Mouse (Mus musculus) layer of hippocampus, adult 9-10 months (tissue): ENCODE data around the gene Krt80.
"Not testable (repeated sequence)": the region's sequence is repeated elsewhere in the genome, so short reads cannot be mapped to it uniquely, and the experiment has no call there.

Source experiments
- DNase-seq: peaks from one replicate; pipeline ENCODE4 v3.0.0; 2022; ENCODE audit warnings: low spot score

Gene Krt80

GRCm38 (mm10) chr15:101341797-101342515 lies 28.0 kb downstream of the Krt80 start:
- no peak for DNase-seq

- peak; percentile 84 for DNase-seq
These were observed 30.4 kb downstream of the Krt80 start for GRCm38 (mm10) chr15:101339537-101339936.

DNA sequence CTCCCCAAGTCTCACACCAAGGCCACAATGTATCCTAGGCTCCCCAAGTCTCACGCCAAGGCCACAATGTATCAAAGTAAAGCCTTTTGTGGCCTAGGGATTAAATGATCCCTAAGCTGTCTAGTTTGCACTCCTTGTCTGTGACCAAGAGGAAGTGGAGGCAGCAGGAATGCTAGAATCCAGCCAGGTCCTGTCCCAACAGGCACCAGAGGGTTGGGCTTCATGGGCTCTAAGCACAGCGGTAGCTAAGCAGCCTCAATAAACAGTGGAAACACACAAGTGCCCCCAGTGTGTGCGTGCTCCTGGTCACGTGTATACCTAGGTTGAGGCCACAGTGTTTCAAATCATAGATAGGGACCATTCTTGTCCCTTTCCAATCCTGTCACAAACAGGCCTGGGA lies 31.6 kb downstream of the Krt80 start:
- no peak for DNase-seq

DNA sequence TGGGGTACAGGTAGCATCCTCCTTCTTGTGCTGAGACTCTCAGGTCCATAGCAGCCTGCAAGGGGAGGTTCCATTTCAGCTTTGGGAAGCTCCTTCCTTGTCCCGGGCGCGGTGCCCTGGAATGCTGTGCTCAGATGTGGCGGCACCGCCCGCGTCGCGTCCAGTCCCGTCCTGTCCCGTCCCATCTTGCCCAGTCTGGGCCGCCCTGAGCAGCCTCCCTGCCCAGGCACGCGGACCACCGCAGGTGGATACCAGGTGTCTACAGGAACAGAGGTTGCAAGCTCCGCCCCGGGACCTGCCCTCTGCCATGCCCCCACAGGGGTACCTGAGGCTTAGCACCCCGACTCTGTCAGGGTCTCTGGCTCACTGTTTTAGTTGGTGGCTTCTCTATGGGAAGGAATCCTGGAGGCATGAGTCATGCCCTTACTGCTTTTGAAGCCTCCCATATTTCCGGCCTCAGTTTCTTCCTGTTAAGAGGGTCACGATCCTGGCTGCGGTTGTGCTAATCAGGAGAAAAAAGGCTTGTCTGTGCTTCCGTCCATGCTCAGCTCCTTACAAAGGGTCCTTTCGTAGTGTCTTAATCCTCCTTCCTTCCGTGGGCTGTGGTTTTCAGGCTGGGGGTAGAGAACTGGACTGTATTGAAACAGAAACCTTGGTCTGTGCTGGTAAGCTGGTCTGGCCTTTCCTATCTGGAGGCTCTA lies 33.3 kb downstream of the Krt80 start:
- no peak for DNase-seq

- no peak for DNase-seq
These were observed 36.3 kb downstream of the Krt80 start for GRCm38 (mm10) chr15:101333648-101334047.

- no peak for DNase-seq
These were observed 36.8 kb downstream of the Krt80 start for GRCm38 (mm10) chr15:101333165-101333564.

- no peak for DNase-seq
These were observed 37.6 kb downstream of the Krt80 start for GRCm38 (mm10) chr15:101332370-101332769.

GRCm38 (mm10) chr15:101331090-101331489 lies 38.9 kb downstream of the Krt80 start:
- DNase-seq, result no peak

DNA sequence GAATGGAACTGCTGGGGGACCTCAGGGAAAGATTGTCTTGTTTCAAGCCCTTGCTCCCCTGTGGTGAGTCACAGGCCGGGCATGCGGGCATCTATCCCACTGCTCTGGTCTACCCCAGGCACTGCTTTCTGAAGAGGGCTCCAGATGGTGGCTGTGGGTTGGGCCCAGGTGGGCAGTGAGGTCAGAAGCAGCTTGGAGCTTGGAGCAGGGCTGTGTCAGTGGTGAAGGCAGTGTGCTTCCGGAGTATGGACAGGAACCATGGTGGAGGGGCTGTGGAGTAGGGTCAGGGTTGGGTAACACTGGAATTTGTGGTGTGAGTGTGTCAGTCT lies 40.4 kb downstream of the Krt80 start:
- no peak for DNase-seq

- DNase-seq, result no peak
These were observed 40.9 kb downstream of the Krt80 start for GRCm38 (mm10) chr15:101328876-101329563.

DNA sequence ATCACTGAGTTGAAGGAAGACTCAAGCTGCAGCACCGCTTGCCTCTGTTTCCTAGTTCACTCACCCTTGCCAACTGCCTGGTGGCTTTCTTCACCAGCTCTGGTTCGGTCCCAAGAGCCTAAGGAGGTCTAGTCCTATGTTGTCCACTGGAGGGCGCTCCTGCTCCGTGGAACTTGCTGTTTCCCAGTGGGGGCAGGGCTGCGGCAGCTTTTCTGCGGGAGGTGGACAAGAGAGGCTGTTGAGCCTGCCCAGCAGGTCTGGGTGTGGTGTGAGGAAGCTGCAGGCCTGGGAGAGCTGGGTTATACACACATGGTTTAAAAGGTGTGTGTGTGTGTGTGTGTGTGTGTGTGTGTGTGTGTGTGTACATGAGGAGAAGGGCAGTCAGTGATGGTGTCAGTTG lies 42.7 kb downstream of the Krt80 start:
- no peak for DNase-seq

GRCm38 (mm10) chr15:101325991-101326534 lies 43.9 kb downstream of the Krt80 start:
- DNase-seq, result no peak

GRCm38 (mm10) chr15:101324409-101324808 lies 45.6 kb downstream of the Krt80 start:
- not testable (repeated sequence) for DNase-seq

GRCm38 (mm10) chr15:101323511-101323910 lies 46.5 kb downstream of the Krt80 start:
- DNase-seq, result no peak

GRCm38 (mm10) chr15:101322640-101323039 lies 47.3 kb downstream of the Krt80 start:
- DNase-seq, result no peak

DNA sequence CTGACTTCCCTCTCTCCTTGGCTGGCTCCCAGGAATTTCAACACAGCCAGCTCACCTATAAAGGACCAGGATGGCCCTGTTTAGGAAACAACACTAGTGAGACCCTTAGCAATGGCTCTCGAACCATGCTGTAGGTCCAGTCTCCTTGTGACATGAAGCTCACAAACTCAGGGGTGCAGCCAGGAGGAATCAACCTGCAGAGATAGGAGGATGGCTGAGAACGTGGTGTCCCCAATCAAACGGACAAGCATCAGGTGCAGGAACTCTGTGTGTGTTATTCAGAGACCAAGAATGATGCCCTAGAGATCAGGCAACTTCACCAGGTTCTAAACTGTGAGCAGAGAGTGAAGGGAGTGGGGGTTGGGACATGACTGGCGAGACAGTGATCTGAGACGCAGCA lies 47.9 kb downstream of the Krt80 start:
- no peak for DNase-seq

DNA sequence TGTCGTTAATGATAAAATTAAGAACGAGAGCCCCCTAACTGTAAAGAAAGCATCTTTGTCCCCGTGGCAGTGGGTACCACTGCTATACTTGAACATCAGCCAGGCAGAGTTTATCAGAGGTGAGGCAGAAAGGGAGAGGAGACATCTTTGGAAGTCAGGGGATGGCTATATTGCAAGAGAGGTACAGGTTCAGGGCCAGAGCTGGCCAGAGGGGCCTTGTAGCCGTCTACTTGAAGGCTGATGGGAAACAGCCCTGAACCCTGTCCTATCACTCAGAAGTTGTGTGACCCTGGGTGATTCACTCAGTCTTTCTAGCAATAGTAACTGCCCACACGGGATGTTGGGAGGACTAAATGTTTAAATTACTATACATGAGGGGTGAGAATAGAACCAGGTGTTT lies 48.8 kb downstream of the Krt80 start:
- no peak for DNase-seq

GRCm38 (mm10) chr15:101320618-101321041 lies 49.3 kb downstream of the Krt80 start:
- DNase-seq, result no peak

- no peak for DNase-seq
These were observed 49.8 kb downstream of the Krt80 start for GRCm38 (mm10) chr15:101320010-101320617.

GRCm38 (mm10) chr15:101318889-101319765 lies 50.8 kb downstream of the Krt80 start:
- no peak for DNase-seq

DNA sequence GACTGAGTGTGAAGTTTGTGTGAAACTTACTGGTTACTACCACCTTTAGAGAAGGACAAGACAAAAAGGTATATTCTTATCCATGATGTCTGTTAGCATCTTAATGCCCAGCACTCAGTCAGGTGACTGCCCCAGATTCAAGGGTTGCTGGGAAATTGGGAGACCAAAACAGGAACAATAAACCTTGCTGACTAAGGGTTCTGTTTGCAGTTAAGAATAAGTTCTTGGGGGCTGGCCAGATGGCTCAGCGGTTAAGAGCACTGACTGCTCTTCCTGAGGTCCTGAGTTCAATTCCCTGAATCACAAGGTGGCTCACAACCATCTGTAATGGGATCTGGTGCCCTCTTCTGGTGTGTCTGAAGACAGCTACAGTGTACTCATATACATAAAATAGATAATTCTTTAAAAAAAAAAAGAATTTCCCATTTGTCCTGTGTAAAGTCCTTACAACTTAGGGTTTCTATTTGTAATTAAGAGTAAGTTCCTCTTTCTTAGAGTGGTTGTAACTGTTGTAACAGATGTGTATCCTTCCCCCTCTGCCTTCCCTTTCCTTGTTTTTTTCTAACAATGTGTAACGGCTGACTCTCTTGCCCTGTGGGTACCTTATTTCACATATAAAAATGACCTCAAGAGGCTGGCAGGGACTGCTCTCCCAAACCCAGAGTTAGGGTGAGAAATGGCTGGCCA lies 52.0 kb downstream of the Krt80 start:
- DNase-seq, result no peak
